Mouse (Mus musculus): ENCODE measurements around the gene Ssbp3. TPM values are rescaled to one million over a fixed set of nuclear protein-coding genes. Genes with fewer than 3 reads are reported as not detected.

Ssbp3 gene
- polyA plus RNA-seq, 1 experiment from 2014 or later: 98.6 TPM

DNA sequence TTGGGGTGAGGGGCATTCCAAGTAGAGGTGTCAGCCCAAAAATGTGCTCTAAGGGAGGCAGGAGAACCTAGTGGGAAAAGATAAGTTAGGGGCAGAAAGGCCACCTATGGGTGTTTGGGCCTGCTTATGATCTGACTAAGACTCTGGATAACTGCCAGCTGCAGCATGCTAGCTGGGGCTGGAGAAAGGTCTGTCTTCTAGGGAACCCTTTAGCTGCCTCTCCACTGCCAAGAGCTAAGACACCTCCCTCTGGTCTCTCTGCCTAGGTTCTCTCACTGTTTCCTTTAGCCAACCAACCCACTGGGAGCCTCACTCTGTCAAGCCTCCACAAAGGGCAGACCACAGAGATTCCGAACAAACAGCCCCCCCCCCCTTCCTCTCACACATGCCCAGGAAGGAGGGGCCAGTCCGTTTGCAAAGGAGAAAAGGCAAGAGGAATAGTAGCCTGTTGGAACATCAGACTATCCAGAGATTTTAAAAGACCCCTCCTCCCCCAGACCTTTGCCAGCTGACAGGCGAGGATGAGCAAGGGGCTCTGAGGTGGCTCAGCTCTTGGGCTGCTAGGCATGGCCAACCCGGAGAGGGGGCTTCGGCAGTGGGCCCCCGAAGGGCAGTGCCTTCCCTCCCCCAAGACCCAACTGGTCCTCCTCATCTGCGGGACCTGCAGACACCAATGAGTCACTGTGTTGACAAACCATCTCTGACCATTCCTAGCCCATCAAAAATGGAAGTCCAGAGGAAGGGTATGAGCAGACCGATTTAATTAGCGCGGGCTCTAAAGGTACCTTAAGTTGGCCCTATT, 1.4 kb upstream of the Ssbp3 start:
- peak overlapping the region; percentile 99 for H3K4me2 ChIP-seq
- ATAC-seq: peak; percentile 19
- peaks cover 13% of the 10 kb centered on the region for H3K36me3 ChIP-seq
- no peaks in the 10 kb centered on the region for H3K9me3 ChIP-seq (replicated peaks)
- H3K4me3 ChIP-seq: peak overlapping the region; percentile 99
- H3K27me3 ChIP-seq (replicated peaks): no peaks in the 10 kb centered on the region
- peak overlapping the region; percentile 98 for H3K27ac ChIP-seq
- WGBS (ENCODE audit: insufficient replicate concordance): 6% methylated on average over 10 of the region's 10 CpGs
- peaks cover 58% of the 10 kb centered on the region for H3K4me1 ChIP-seq
- H3K9ac ChIP-seq: peak overlapping the region; percentile 71

DNA sequence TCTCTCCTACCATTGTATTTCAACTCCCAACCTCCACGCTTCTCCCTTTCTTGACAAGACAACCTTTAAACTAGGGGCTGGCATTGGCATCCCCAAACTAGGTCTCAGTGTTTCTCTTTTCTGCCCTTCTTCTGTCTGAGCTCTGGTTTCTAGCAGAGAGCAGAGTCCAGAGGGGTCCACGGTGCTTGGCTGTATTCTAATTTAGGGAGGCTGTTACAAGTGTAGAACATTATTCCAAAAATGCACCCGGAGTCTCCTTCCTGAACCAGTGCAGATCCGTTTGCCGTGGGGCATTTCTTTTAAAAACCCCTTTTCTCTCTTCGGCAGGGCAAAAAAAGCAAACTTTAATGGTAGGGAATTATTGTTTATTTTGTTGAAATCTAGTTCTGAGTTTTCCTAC, 704 bp upstream of the Ssbp3 start:
- peaks cover 64% of the 10 kb centered on the region for H3K4me1 ChIP-seq
- H3K27ac ChIP-seq: peak overlapping the region; percentile 98
- H3K9ac ChIP-seq: peak overlapping the region; percentile 71
- 2% methylated on average over 6 of the region's 6 CpGs for WGBS (ENCODE audit: insufficient replicate concordance)
- peak overlapping the region; percentile 99 for H3K4me3 ChIP-seq
- no peaks in the 10 kb centered on the region for H3K27me3 ChIP-seq (replicated peaks)
- ATAC-seq: no peak
- no peaks in the 10 kb centered on the region for H3K9me3 ChIP-seq (replicated peaks)
- peaks cover 20% of the 10 kb centered on the region for H3K36me3 ChIP-seq
- peak overlapping the region; percentile 99 for H3K4me2 ChIP-seq

DNA sequence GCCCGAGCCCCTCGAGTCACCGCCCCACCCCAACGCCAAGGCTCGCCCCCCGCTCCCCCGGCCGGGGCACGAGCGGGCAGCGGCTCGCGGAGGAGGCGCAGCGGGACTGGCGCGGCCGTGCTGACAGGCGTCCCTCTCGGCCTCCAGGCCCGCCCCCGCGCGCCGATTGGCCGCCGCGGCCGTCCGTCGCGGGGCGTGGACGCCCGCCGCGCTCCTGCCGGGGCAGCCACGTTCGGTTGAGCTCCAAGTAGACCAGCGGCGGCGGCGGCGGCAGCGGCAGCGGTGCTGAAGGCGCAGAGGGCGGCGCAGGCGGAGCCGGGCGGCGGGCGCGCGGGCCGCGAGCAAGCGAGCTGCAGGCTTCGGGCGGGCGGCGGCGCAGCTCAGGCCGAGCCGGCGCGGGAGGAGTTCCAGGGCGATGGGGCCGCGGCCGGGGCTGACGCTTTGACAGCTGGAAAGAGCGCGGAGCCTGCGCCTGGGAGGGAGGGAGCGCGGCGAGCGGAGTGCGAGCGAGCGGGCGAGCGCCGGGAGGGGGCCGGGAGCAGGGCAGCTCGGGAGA, 823 bp downstream of the Ssbp3 start:
- H3K27ac ChIP-seq: peak overlapping the region; percentile 98
- H3K9ac ChIP-seq: peak overlapping the region; percentile 100
- WGBS (ENCODE audit: insufficient replicate concordance): under 1% methylated on average over 67 of the region's 89 CpGs
- no peaks in the 10 kb centered on the region for H3K27me3 ChIP-seq (replicated peaks)
- H3K9me3 ChIP-seq (replicated peaks): no peaks in the 10 kb centered on the region
- H3K4me3 ChIP-seq: peak overlapping the region; percentile 99
- ATAC-seq: peak; percentile 86
- H3K4me1 ChIP-seq: peaks cover 75% of the 10 kb centered on the region
- H3K4me2 ChIP-seq: peak overlapping the region; percentile 99
- H3K36me3 ChIP-seq: peaks cover 35% of the 10 kb centered on the region

GRCm38 (mm10) chr4:106911951-106912688, 1.6 kb downstream of the Ssbp3 start:
- peak overlapping the region; percentile 98 for H3K27ac ChIP-seq
- H3K4me1 ChIP-seq: peaks cover 74% of the 10 kb centered on the region
- no peaks in the 10 kb centered on the region for H3K9me3 ChIP-seq (replicated peaks)
- under 1% methylated on average over 68 of the region's 73 CpGs for WGBS (ENCODE audit: insufficient replicate concordance)
- H3K36me3 ChIP-seq: peaks cover 43% of the 10 kb centered on the region
- no peaks in the 10 kb centered on the region for H3K27me3 ChIP-seq (replicated peaks)
- H3K4me2 ChIP-seq: peak overlapping the region; percentile 99
- H3K4me3 ChIP-seq: peak overlapping the region; percentile 99
- peak overlapping the region; percentile 100 for H3K9ac ChIP-seq
- peak; percentile 15; the same call in 1 of the 2 replicates for ATAC-seq

DNA sequence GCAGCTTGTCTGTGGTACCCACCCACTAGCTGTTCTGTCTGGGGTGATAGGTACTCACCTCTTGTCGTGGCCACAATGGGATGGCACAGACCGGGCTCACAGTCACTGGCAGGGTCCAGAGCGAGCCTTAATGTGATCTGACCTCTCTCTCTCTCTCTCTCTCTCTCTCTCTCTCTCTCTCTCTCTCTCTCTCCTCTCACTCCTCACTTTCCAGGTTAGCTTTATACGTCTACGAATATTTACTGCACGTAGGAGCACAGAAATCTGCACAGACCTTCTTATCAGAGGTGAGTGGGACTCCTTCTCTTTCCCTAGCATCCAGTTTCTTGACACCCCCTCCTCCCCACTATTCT, 2.2 kb downstream of the Ssbp3 start:
- Histone ChIP-seq H3K27me3 (replicated peaks) (no peaks in the 10 kb centered on the region), H3K9me3 (replicated peaks) (no peaks in the 10 kb centered on the region), H3K4me1 (peaks cover 69% of the 10 kb centered on the region), H3K9ac (peak overlapping the region; percentile 100), H3K4me2 (peak overlapping the region; percentile 99), H3K36me3 (peaks cover 48% of the 10 kb centered on the region), H3K27ac (peak overlapping the region; percentile 98), H3K4me3 (peak overlapping the region; percentile 99)
- no peak for ATAC-seq
- WGBS (ENCODE audit: insufficient replicate concordance): 6% methylated on average over 6 of the region's 6 CpGs

GRCm38 (mm10) chr4:106913411-106914049, 3.0 kb downstream of the Ssbp3 start:
- peak overlapping the region; percentile 98 for H3K27ac ChIP-seq
- peak overlapping the region; percentile 99 for H3K4me2 ChIP-seq
- H3K9me3 ChIP-seq (replicated peaks): no peaks in the 10 kb centered on the region
- 53% methylated on average over 9 of the region's 9 CpGs for WGBS (ENCODE audit: insufficient replicate concordance)
- H3K4me1 ChIP-seq: peaks cover 60% of the 10 kb centered on the region
- ATAC-seq: no peak
- H3K36me3 ChIP-seq: peaks cover 57% of the 10 kb centered on the region
- peak overlapping the region; percentile 100 for H3K9ac ChIP-seq
- no peaks in the 10 kb centered on the region for H3K27me3 ChIP-seq (replicated peaks)
- peak overlapping the region; percentile 99 for H3K4me3 ChIP-seq

DNA sequence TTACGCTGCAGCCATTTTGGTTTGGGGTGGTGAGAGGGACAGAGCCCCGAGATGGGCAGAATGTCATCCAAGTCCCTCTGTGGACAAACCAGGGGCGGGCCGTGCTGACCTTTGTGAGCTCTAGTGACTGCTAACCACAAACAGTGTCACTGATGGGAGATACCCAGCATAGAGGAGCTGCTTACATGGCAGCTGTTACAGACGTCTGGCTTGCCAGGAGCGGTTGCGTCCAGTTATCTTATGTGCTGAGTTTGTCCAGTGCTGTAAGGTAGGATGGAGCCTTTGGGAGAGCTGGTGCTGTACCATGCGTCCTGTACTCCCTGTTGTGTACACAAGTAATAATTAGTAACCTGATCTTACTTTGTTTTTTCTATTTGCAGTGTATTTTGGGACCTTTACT, 4.8 kb downstream of the Ssbp3 start:
- no peak overlapping the region for H3K4me3 ChIP-seq
- H3K4me2 ChIP-seq: no peak overlapping the region
- 63% methylated on average over 8 of the region's 8 CpGs for WGBS (ENCODE audit: insufficient replicate concordance)
- H3K9ac ChIP-seq: no peak overlapping the region
- no peaks in the 10 kb centered on the region for H3K27me3 ChIP-seq (replicated peaks)
- H3K36me3 ChIP-seq: peaks cover 74% of the 10 kb centered on the region
- H3K4me1 ChIP-seq: peaks cover 57% of the 10 kb centered on the region
- H3K27ac ChIP-seq: no peak overlapping the region
- no peak for ATAC-seq
- no peaks in the 10 kb centered on the region for H3K9me3 ChIP-seq (replicated peaks)

- H3K27ac ChIP-seq: no peak overlapping the region
- no peak overlapping the region for H3K4me3 ChIP-seq
- no peak for ATAC-seq
- no peaks in the 10 kb centered on the region for H3K9me3 ChIP-seq (replicated peaks)
- H3K4me1 ChIP-seq: peaks cover 78% of the 10 kb centered on the region
- no peak overlapping the region for H3K9ac ChIP-seq
- H3K4me2 ChIP-seq: no peak overlapping the region
- H3K27me3 ChIP-seq (replicated peaks): no peaks in the 10 kb centered on the region
- 75% methylated on average over 1 of the region's 1 CpGs for WGBS (ENCODE audit: insufficient replicate concordance)
- H3K36me3 ChIP-seq: peaks cover 100% of the 10 kb centered on the region
These were observed 7.8 kb downstream of the Ssbp3 start for GRCm38 (mm10) chr4:106918263-106918662.

- H3K4me2 ChIP-seq: 0 out of 2 replicates have a peak overlapping the region, but pooled peaks have one; percentile 66
- no peak for ATAC-seq
- WGBS (ENCODE audit: insufficient replicate concordance): 89% methylated on average over 4 of the region's 4 CpGs
- peaks cover 78% of the 10 kb centered on the region for H3K4me1 ChIP-seq
- H3K27ac ChIP-seq: peak overlapping the region; percentile 85
- peak overlapping the region; percentile 60 for H3K9ac ChIP-seq
- H3K4me3 ChIP-seq: no peak overlapping the region
- H3K9me3 ChIP-seq (replicated peaks): no peaks in the 10 kb centered on the region
- H3K36me3 ChIP-seq: peaks cover 100% of the 10 kb centered on the region
- H3K27me3 ChIP-seq (replicated peaks): no peaks in the 10 kb centered on the region
These were observed 9.6 kb downstream of the Ssbp3 start for GRCm38 (mm10) chr4:106920119-106920518.

GRCm38 (mm10) chr4:106921375-106922336, 11.2 kb downstream of the Ssbp3 start:
- Histone ChIP-seq H3K9ac (peak overlapping the region; percentile 60), H3K27ac (peak overlapping the region; percentile 85), H3K9me3 (replicated peaks) (no peaks in the 10 kb centered on the region), H3K27me3 (replicated peaks) (no peaks in the 10 kb centered on the region), H3K36me3 (peaks cover 100% of the 10 kb centered on the region), H3K4me1 (peaks cover 78% of the 10 kb centered on the region), H3K4me3 (0 out of 2 replicates have a peak overlapping the region, but pooled peaks have one; percentile 5), H3K4me2 (peak overlapping the region; percentile 66)
- 56% methylated on average over 9 of the region's 9 CpGs for WGBS (ENCODE audit: insufficient replicate concordance)
- no peak for ATAC-seq

DNA sequence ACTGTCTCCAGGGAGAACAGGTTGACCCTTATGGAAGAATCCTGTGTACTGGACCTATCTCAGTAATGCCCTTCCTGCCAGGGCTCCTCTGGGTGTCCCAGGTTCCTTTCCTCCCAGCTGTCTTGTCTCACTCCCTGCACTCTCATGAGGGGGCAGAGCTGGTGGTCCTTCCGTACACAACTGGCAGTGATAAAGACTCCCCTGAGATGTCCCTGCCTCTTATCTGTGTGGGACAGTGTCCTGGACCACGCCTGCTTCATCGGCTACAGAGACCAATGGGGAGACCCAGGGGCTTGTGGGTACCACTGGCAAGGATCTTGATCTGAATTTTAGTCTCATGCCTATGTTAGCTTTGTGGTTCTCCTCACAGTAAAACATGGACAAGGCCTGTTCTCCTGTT, 12.4 kb downstream of the Ssbp3 start:
- H3K27ac ChIP-seq: peak overlapping the region; percentile 85

More for the DNA sequence above, 12.4 kb downstream of the Ssbp3 start:
- no peaks in the 10 kb centered on the region for H3K27me3 ChIP-seq (replicated peaks)
- peak overlapping the region; percentile 60 for H3K9ac ChIP-seq
- H3K4me1 ChIP-seq: peaks cover 88% of the 10 kb centered on the region
- 18% methylated on average over 3 of the region's 3 CpGs for WGBS (ENCODE audit: insufficient replicate concordance)
- H3K9me3 ChIP-seq (replicated peaks): no peaks in the 10 kb centered on the region
- H3K4me3 ChIP-seq: peak overlapping the region; percentile 40
- peak overlapping the region; percentile 66 for H3K4me2 ChIP-seq
- peak; percentile 95 for ATAC-seq
- H3K36me3 ChIP-seq: peaks cover 100% of the 10 kb centered on the region
